Mouse (Mus musculus): ENCODE data around the gene 2700049A03Rik. TPM values are rescaled to one million over a fixed set of nuclear protein-coding genes. Genes with fewer than 3 reads are reported as not detected.
A peak's percentile ranks its signal among the peaks of the same experiment; 100 is the strongest.

Gene 2700049A03Rik
- polyA plus RNA-seq, 1 experiment from 2014 or later, result 13.2 TPM

GRCm38 (mm10) chr12:71233426-71233825 is 96.8 kb downstream of the 2700049A03Rik start:
- Histone ChIP-seq H3K9me3 (ENCODE audit: control insufficient read depth, low read length) (no peaks in the 10 kb centered on the region), H3K4me2 (ENCODE audit: low read length) (no peak overlapping the region), H3K4me3 (ENCODE audit: low read depth, low read length) (no peak overlapping the region), H3K4me1 (replicated peaks; ENCODE audit: control insufficient read depth, insufficient read depth, low read length) (peaks cover 8% of the 10 kb centered on the region), H3K27ac (ENCODE audit: low read depth) (no peak overlapping the region), H3K27me3 (replicated peaks; ENCODE audit: control insufficient read depth, insufficient read depth, low read length) (no peaks in the 10 kb centered on the region), H3K9ac (ENCODE audit: low read length) (no peak overlapping the region), H3K36me3 (ENCODE audit: control insufficient read depth, insufficient read depth, low read length) (no peaks in the 10 kb centered on the region)
- 75% methylated on average over 5 of the region's 5 CpGs for WGBS
- peak; percentile 24 for DNase-seq (ENCODE audit: low spot score)
- no peak for ATAC-seq (replicated peaks; ENCODE audit: low FRiP score, low TSS enrichment, low read depth)

- Histone ChIP-seq H3K36me3 (ENCODE audit: control insufficient read depth, insufficient read depth, low read length) (peaks cover 6% of the 10 kb centered on the region), H3K4me3 (ENCODE audit: low read depth, low read length) (no peak overlapping the region), H3K27me3 (replicated peaks; ENCODE audit: control insufficient read depth, insufficient read depth, low read length) (no peaks in the 10 kb centered on the region), H3K4me2 (ENCODE audit: low read length) (no peak overlapping the region), H3K27ac (ENCODE audit: low read depth) (no peak overlapping the region), H3K4me1 (replicated peaks; ENCODE audit: control insufficient read depth, insufficient read depth, low read length) (no peaks in the 10 kb centered on the region; the same call in 1 of the 2 replicates), H3K9ac (ENCODE audit: low read length) (no peak overlapping the region), H3K9me3 (ENCODE audit: control insufficient read depth, low read length) (peaks cover 5% of the 10 kb centered on the region)
- WGBS, result 90% methylated on average over 4 of the region's 4 CpGs
- DNase-seq (ENCODE audit: low spot score) (peak; percentile 23), ATAC-seq (replicated peaks; ENCODE audit: low FRiP score, low TSS enrichment, low read depth) (no peak)
These were observed 100.4 kb downstream of the 2700049A03Rik start for GRCm38 (mm10) chr12:71237074-71237473.

DNA sequence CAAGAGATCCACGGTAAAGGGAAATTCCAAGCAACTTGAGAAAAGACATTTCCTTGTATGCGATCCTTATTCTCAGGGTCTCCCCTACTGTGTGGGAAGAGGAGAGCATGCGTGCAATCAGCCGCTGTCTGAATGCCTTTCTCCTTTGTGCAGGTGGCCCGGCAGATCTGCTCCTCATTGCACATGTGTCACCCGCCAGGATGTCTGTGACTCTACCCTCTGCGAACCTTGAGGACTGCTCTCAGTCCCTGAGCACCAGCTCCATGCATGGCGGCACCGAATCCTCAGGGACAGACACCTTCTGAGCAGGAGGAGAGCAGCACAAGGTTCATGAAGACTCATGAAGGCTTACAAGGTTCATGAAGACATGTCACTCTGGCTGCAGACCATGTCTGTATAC is 106.1 kb downstream of the 2700049A03Rik start:
- peaks cover 26% of the 10 kb centered on the region for H3K36me3 ChIP-seq (ENCODE audit: control insufficient read depth, insufficient read depth, low read length)
- no peak overlapping the region for H3K9ac ChIP-seq (ENCODE audit: low read length)
- H3K9me3 ChIP-seq (ENCODE audit: control insufficient read depth, low read length), result peaks cover 28% of the 10 kb centered on the region
- H3K4me1 ChIP-seq (replicated peaks; ENCODE audit: control insufficient read depth, insufficient read depth, low read length), result no peaks in the 10 kb centered on the region
- no peaks in the 10 kb centered on the region for H3K27me3 ChIP-seq (replicated peaks; ENCODE audit: control insufficient read depth, insufficient read depth, low read length)
- DNase-seq (ENCODE audit: low spot score) (no peak), ATAC-seq (replicated peaks; ENCODE audit: low FRiP score, low TSS enrichment, low read depth) (no peak)
- 96% methylated on average over 9 of the region's 9 CpGs for WGBS
- H3K4me2 ChIP-seq (ENCODE audit: low read length), result no peak overlapping the region
- no peak overlapping the region for H3K27ac ChIP-seq (ENCODE audit: low read depth)
- no peak overlapping the region for H3K4me3 ChIP-seq (ENCODE audit: low read depth, low read length)

GRCm38 (mm10) chr12:71244766-71245390 is 108.2 kb downstream of the 2700049A03Rik start:
- H3K4me1 ChIP-seq (replicated peaks; ENCODE audit: control insufficient read depth, insufficient read depth, low read length), result peaks cover 8% of the 10 kb centered on the region; the same call in 1 of the 2 replicates
- no peak for ATAC-seq (replicated peaks; ENCODE audit: low FRiP score, low TSS enrichment, low read depth)
- peaks cover 26% of the 10 kb centered on the region for H3K36me3 ChIP-seq (ENCODE audit: control insufficient read depth, insufficient read depth, low read length)
- no peak overlapping the region for H3K4me3 ChIP-seq (ENCODE audit: low read depth, low read length)
- WGBS, result 86% methylated on average over 11 of the region's 11 CpGs
- H3K4me2 ChIP-seq (ENCODE audit: low read length), result no peak overlapping the region
- H3K27ac ChIP-seq (ENCODE audit: low read depth), result no peak overlapping the region
- no peak for DNase-seq (ENCODE audit: low spot score)
- no peak overlapping the region for H3K9ac ChIP-seq (ENCODE audit: low read length)
- peaks cover 28% of the 10 kb centered on the region for H3K9me3 ChIP-seq (ENCODE audit: control insufficient read depth, low read length)
- H3K27me3 ChIP-seq (replicated peaks; ENCODE audit: control insufficient read depth, insufficient read depth, low read length), result no peaks in the 10 kb centered on the region

DNA sequence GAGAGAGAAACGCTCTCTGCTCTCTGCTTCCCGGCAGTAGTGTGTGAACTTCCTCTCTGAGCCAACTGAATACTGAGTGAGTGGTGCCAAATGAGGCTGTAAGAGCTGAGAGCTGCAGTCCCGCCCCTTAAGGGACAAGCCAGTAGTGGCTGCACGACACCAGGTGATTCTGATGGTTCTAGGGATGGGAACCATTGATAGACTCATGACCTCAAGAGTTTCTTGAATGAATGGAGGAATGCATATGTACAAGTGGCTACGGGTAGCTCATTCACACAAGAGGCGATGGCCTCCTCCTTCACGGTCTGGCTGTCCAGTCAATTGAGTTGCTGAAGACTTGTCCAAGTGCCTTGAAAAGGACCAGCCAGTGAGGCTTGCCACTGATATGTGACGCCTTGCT is 110.5 kb downstream of the 2700049A03Rik start:
- H3K4me1 ChIP-seq (replicated peaks; ENCODE audit: control insufficient read depth, insufficient read depth, low read length), result peaks cover 8% of the 10 kb centered on the region; the same call in 1 of the 2 replicates
- H3K9me3 ChIP-seq (ENCODE audit: control insufficient read depth, low read length), result peaks cover 21% of the 10 kb centered on the region
- H3K4me2 ChIP-seq (ENCODE audit: low read length), result no peak overlapping the region
- no peak overlapping the region for H3K4me3 ChIP-seq (ENCODE audit: low read depth, low read length)
- DNase-seq (ENCODE audit: low spot score), result no peak
- no peak overlapping the region for H3K27ac ChIP-seq (ENCODE audit: low read depth)
- H3K27me3 ChIP-seq (replicated peaks; ENCODE audit: control insufficient read depth, insufficient read depth, low read length), result no peaks in the 10 kb centered on the region
- H3K9ac ChIP-seq (ENCODE audit: low read length), result no peak overlapping the region
- H3K36me3 ChIP-seq (ENCODE audit: control insufficient read depth, insufficient read depth, low read length), result peaks cover 19% of the 10 kb centered on the region
- WGBS, result 81% methylated on average over 8 of the region's 8 CpGs
- no peak for ATAC-seq (replicated peaks; ENCODE audit: low FRiP score, low TSS enrichment, low read depth)

- no peaks in the 10 kb centered on the region for H3K27me3 ChIP-seq (replicated peaks; ENCODE audit: control insufficient read depth, insufficient read depth, low read length)
- peaks cover 12% of the 10 kb centered on the region; the same call in 1 of the 2 replicates for H3K4me1 ChIP-seq (replicated peaks; ENCODE audit: control insufficient read depth, insufficient read depth, low read length)
- H3K4me2 ChIP-seq (ENCODE audit: low read length), result peak overlapping the region; percentile 9; the same call in 1 of the 2 replicates
- no peak overlapping the region for H3K9ac ChIP-seq (ENCODE audit: low read length)
- DNase-seq (ENCODE audit: low spot score) (no peak), ATAC-seq (replicated peaks; ENCODE audit: low FRiP score, low TSS enrichment, low read depth) (peak; percentile 80)
- H3K4me3 ChIP-seq (ENCODE audit: low read depth, low read length), result no peak overlapping the region
- 18% methylated on average over 9 of the region's 9 CpGs for WGBS
- peaks cover under 1% of the 10 kb centered on the region; the same call in 1 of the 2 replicates for H3K36me3 ChIP-seq (ENCODE audit: control insufficient read depth, insufficient read depth, low read length)
- H3K9me3 ChIP-seq (ENCODE audit: control insufficient read depth, low read length), result no peaks in the 10 kb centered on the region; the same call in 1 of the 2 replicates
- H3K27ac ChIP-seq (ENCODE audit: low read depth), result peak overlapping the region; percentile 54; the same call in 1 of the 2 replicates
These were observed 112.7 kb downstream of the 2700049A03Rik start for GRCm38 (mm10) chr12:71249348-71249747.

GRCm38 (mm10) chr12:71252509-71253167 is 116.0 kb downstream of the 2700049A03Rik start:
- H3K4me1 ChIP-seq (replicated peaks; ENCODE audit: control insufficient read depth, insufficient read depth, low read length), result peaks cover 12% of the 10 kb centered on the region; the same call in 1 of the 2 replicates
- DNase-seq (ENCODE audit: low spot score) (no peak), ATAC-seq (replicated peaks; ENCODE audit: low FRiP score, low TSS enrichment, low read depth) (no peak)
- WGBS, result 49% methylated on average over 11 of the region's 11 CpGs
- no peak overlapping the region for H3K27ac ChIP-seq (ENCODE audit: low read depth)
- H3K36me3 ChIP-seq (ENCODE audit: control insufficient read depth, insufficient read depth, low read length), result no peaks in the 10 kb centered on the region
- H3K27me3 ChIP-seq (replicated peaks; ENCODE audit: control insufficient read depth, insufficient read depth, low read length), result no peaks in the 10 kb centered on the region
- no peak overlapping the region for H3K4me2 ChIP-seq (ENCODE audit: low read length)
- H3K9me3 ChIP-seq (ENCODE audit: control insufficient read depth, low read length), result no peaks in the 10 kb centered on the region
- no peak overlapping the region for H3K4me3 ChIP-seq (ENCODE audit: low read depth, low read length)
- no peak overlapping the region for H3K9ac ChIP-seq (ENCODE audit: low read length)

DNA sequence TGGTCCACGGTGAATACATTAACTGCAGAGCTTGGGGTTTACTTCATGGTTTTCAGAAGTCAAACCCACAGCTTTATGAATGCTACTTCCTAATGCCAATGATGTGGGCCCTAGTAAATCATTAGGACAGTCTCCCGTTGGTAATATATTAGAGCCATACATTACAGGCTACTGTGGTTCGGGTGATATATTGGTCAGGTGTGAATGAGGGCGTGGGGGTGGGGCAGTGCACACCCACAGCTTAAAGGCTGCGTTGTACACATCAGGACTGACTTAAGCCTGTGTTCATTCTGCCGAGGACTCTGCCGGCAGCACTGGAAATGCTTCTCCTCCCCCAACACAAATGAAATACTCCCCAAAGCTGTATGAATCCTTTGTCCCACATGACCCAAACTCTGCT is 118.1 kb downstream of the 2700049A03Rik start:
- H3K36me3 ChIP-seq (ENCODE audit: control insufficient read depth, insufficient read depth, low read length), result no peaks in the 10 kb centered on the region
- ATAC-seq (replicated peaks; ENCODE audit: low FRiP score, low TSS enrichment, low read depth) (no peak), DNase-seq (ENCODE audit: low spot score) (no peak)
- no peak overlapping the region for H3K4me3 ChIP-seq (ENCODE audit: low read depth, low read length)
- H3K9ac ChIP-seq (ENCODE audit: low read length), result no peak overlapping the region
- H3K27me3 ChIP-seq (replicated peaks; ENCODE audit: control insufficient read depth, insufficient read depth, low read length), result no peaks in the 10 kb centered on the region
- WGBS, result 47% methylated on average over 7 of the region's 7 CpGs
- H3K27ac ChIP-seq (ENCODE audit: low read depth), result no peak overlapping the region
- H3K4me1 ChIP-seq (replicated peaks; ENCODE audit: control insufficient read depth, insufficient read depth, low read length), result peaks cover 13% of the 10 kb centered on the region
- H3K9me3 ChIP-seq (ENCODE audit: control insufficient read depth, low read length), result no peaks in the 10 kb centered on the region
- no peak overlapping the region for H3K4me2 ChIP-seq (ENCODE audit: low read length)
